In the genomic region with DNA sequence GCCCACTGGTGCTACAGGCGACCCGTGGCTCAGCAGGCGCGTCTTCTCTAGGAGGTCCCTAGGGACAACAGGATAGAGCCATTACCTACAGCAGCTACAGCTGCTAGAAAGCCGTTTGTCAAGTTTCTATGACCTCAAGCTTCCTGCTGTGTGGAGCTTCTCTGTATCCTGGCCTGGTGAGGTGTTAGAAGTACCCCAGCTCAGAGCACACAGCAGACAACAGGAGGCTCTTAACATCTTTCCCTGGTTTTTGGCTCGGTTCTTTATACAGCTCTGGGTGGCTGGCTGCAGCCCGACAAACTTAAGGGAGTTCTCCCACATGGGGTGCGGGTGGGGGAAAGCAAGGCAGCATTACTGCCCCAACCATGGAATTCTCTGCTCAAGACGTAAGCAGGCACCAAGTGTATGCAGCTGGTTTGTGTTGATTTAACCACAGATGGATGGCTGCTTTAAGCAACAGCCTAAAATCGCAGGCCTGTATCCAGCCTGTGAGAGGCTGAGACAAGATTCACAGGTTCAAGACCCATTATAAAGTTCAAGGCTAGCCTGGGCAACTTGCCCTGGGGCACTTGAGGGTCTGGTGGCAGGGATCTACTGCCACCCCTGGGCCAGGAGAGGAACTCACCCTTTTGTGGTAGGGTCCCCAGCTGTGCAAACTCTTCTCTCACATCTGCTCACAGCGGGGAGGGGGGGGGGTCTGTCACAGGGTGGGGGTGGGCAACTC, we compare ENCODE assay signal across 9 mouse cellular contexts. TPM values are rescaled to one million over a fixed set of nuclear protein-coding genes. Genes with fewer than 3 reads are reported as not detected.
DNase-seq lines count a peak whose midpoint lies in the region; ATAC-seq and TF ChIP-seq lines count a peak whose summit lies in the region.
"Had no signal": no experiment of that assay in that cellular context is flagged by ENCODE, and none has a peak within 500 bp of the region (broad histone marks: within the 10 kb centered on the region; RNA-seq: fewer than 3 reads in every experiment).

No protein-coding gene starts in this region.

- peak overlapping the region; percentile 91 for H3K27ac ChIP-seq in gastrocnemius, adult 2 months
- H3K27ac ChIP-seq in ES-E14 (ENCODE audit: insufficient read depth, low read depth, low read length, poor library complexity, severe bottlenecking), result peak overlapping the region; percentile 8
- no peak overlapping the region for H3K27ac ChIP-seq in forebrain, embryonic 16.5 days (ENCODE audit: low read length)
- no peak overlapping the region for H3K27ac ChIP-seq in liver, embryonic 16.5 days (ENCODE audit: low read length)

- H3K4me2 ChIP-seq in forebrain, embryonic 16.5 days (ENCODE audit: low read length), result peak overlapping the region; percentile 62
- H3K4me2 ChIP-seq in liver, embryonic 16.5 days (ENCODE audit: low read depth, low read length), result peak overlapping the region; percentile 73

- H3K36me3 ChIP-seq in ES-E14 (ENCODE audit: control insufficient read depth, insufficient read depth, low read length, poor library complexity, severe bottlenecking), result peaks cover 10% of the 10 kb centered on the region; the same call in 1 of the 2 replicates
- H3K36me3 ChIP-seq in forebrain, embryonic 16.5 days (ENCODE audit: control insufficient read depth, insufficient read depth), result peaks cover 8% of the 10 kb centered on the region; the same call in 1 of the 2 replicates
- H3K36me3 ChIP-seq in liver, embryonic 16.5 days (ENCODE audit: control insufficient read depth, insufficient read depth), result no peaks in the 10 kb centered on the region

- in situ Hi-C loops in ES-E14 (cut with MboI; ENCODE audit: low sequenced_read_pairs in 2 of 2, unreplicated experiment in 2 of 2), result no loop called here

- no peaks in the 10 kb centered on the region for H3K9me3 ChIP-seq in ES-E14 (ENCODE audit: control insufficient read depth, insufficient read depth, low read depth, low read length)
- H3K9me3 ChIP-seq in forebrain, embryonic 16.5 days (ENCODE audit: control insufficient read depth, low read length), result no peaks in the 10 kb centered on the region
- no peaks in the 10 kb centered on the region for H3K9me3 ChIP-seq in liver, embryonic 16.5 days (replicated peaks; ENCODE audit: control insufficient read depth, low read length)

- H3K4me3 ChIP-seq in gastrocnemius, adult 2 months, result peak overlapping the region; percentile 69
- peak overlapping the region; percentile 74 to 77 for H3K4me3 ChIP-seq in ES-E14 (ENCODE audit: insufficient read depth in 1 of 2, low read depth in 1 of 2, low read length in 2 of 2, poor library complexity in 1 of 2, severe bottlenecking in 1 of 2)
- H3K4me3 ChIP-seq in forebrain, embryonic 16.5 days (replicated peaks; ENCODE audit: low read length), result peak overlapping the region; percentile 40; the same call in 1 of the 2 replicates
- peak overlapping the region; percentile 52; the same call in 1 of the 2 replicates for H3K4me3 ChIP-seq in liver, embryonic 16.5 days (ENCODE audit: low read depth, low read length)

- H3K27me3 ChIP-seq in forebrain, embryonic 16.5 days (replicated peaks; ENCODE audit: control insufficient read depth, insufficient read depth, low read length), result no peaks in the 10 kb centered on the region
- H3K27me3 ChIP-seq in liver, embryonic 16.5 days (ENCODE audit: control insufficient read depth, insufficient read depth, low read depth, low read length), result peaks cover 13% of the 10 kb centered on the region
- H3K27me3 ChIP-seq: CH12.LX had no signal

- H3K4me1 ChIP-seq in ES-E14 (ENCODE audit: control insufficient read depth in 2 of 2, insufficient read depth in 2 of 2, low read length in 2 of 2, poor library complexity in 1 of 2), result peaks cover 0 to 13% of the 10 kb centered on the region in 2 experiments; a peak in 2 of 4 replicates
- H3K4me1 ChIP-seq in forebrain, embryonic 16.5 days (replicated peaks; ENCODE audit: control insufficient read depth, insufficient read depth, low read length), result peaks cover 12% of the 10 kb centered on the region
- H3K4me1 ChIP-seq in liver, embryonic 16.5 days (ENCODE audit: control insufficient read depth, low read depth, low read length), result no peaks in the 10 kb centered on the region; the same call in none of the 2 replicates

- 0 out of 2 replicates have a peak, but pooled peaks have one; percentile 19 for ATAC-seq in forebrain, embryonic 16.5 days
- ATAC-seq in liver, embryonic 16.5 days (ENCODE audit: low read depth), result no peak
- no peak for ATAC-seq in inflammation-experienced regulatory T-cells, adult 6 months

- H3K9ac ChIP-seq in ES-E14 (ENCODE audit: insufficient read depth, low read depth, low read length, poor library complexity, severe bottlenecking), result peak overlapping the region; percentile 71
- no peak overlapping the region; the same call in 1 of the 2 replicates for H3K9ac ChIP-seq in forebrain, embryonic 16.5 days (replicated peaks; ENCODE audit: low read depth, low read length)
- H3K9ac ChIP-seq in liver, embryonic 16.5 days (ENCODE audit: low read depth, low read length), result no peak overlapping the region

- WGBS in forebrain, embryonic 16.5 days, result 46% methylated on average over 11 of the region's 11 CpGs
- 49% methylated on average over 11 of the region's 11 CpGs for WGBS in liver, embryonic 16.5 days (ENCODE audit: insufficient replicate concordance)

- TF ChIP-seq CTCF in gastrocnemius, adult 2 months (IDR thresholded peaks at IDR 0.05), result no peak; the same call in 1 of the 2 replicates

- no peak for DNase-seq in gastrocnemius, adult 2 months
- DNase-seq in gastrocnemius, adult 18-20 months (ENCODE audit: low spot score), result no peak
- no peak for DNase-seq in ES-E14 (ENCODE audit: low read depth, low spot score)
- no peak for DNase-seq in right cerebral cortex, adult 2 months (ENCODE audit: low spot score in 2 of 2)
- DNase-seq in frontal cortex, adult 2 months (ENCODE audit: extremely low spot score in 1 of 2, low spot score in 1 of 2), result no peak

- intact Hi-C loops in gastrocnemius, adult 2 months (cut with DNase I), result no loop called here

TF ChIP-seq in ES-E14, 5 proteins besides CTCF, POLR2A, EP300 and RAD21:
- TF ChIP-seq ZC3H11A (IDR thresholded peaks at IDR 0.05; ENCODE audit: borderline replicate concordance, low read depth, low read length) (no peak), MAFK (IDR thresholded peaks at IDR 0.05; ENCODE audit: insufficient read depth, low read depth, low read length) (no peak), HCFC1 (IDR thresholded peaks at IDR 0.05; ENCODE audit: borderline replicate concordance, insufficient read depth, low read length) (no peak), ZNF384 (IDR thresholded peaks at IDR 0.05; ENCODE audit: low read depth, low read length) (no peak), CHD2 (IDR thresholded peaks at IDR 0.05; ENCODE audit: low read depth, low read length) (no peak)

RNA-seq across cellular contexts. Expression of a gene that starts 19.5 kb away (rescaled TPM):
- total RNA-seq in gastrocnemius, adult 2 months (2021), result not detected
- not detected for total RNA-seq in gastrocnemius, adult 18-20 months (2021)
- 1.3 and 2.5 TPM in 2 replicates for total RNA-seq in ES-E14 (2012; rRNA removed)
- polyA plus RNA-seq in forebrain, embryonic 16.5 days (2015; fragmentation: Nextera tagmentation; extraction: Ambion mirVana), result not detected in 2 replicates
- not detected in 2 replicates for polyA plus RNA-seq in liver, embryonic 16.5 days (2015; fragmentation: Nextera tagmentation; extraction: Ambion mirVana)
- polyA plus RNA-seq in inflammation-experienced regulatory T-cells, adult 6 months (2017; shearing (Covaris generic)), result under 1 TPM in 1 of 3 experiments, not detected in 2; 0.49 TPM
- not detected in 2 replicates for polyA plus RNA-seq in frontal cortex, adult 2 months (2012; rRNA removed)
- total RNA-seq: CH12.LX had no signal

RNA-seq across cellular contexts. Expression of a gene that starts 21.0 kb away (rescaled TPM):
- not detected for total RNA-seq in gastrocnemius, adult 2 months (2021)
- total RNA-seq in gastrocnemius, adult 18-20 months (2021), result not detected
- 1.3 and 2.2 TPM in 2 replicates for total RNA-seq in ES-E14 (2012; rRNA removed)
- polyA plus RNA-seq in forebrain, embryonic 16.5 days (2015; fragmentation: Nextera tagmentation; extraction: Ambion mirVana), result 7.6 and 7.7 TPM in 2 replicates
- not detected in 2 replicates for polyA plus RNA-seq in liver, embryonic 16.5 days (2015; fragmentation: Nextera tagmentation; extraction: Ambion mirVana)
- polyA plus RNA-seq in inflammation-experienced regulatory T-cells, adult 6 months (2017; shearing (Covaris generic)), result not detected
- 0.14 and 0.23 TPM in 2 replicates for polyA plus RNA-seq in frontal cortex, adult 2 months (2012; rRNA removed)
- total RNA-seq: CH12.LX had no signal

Comparison
In these comparisons a context has a peak if more than half of its experiments do, and no peak if none do; other contexts are left out.
1. H3K27ac ChIP-seq: peak in gastrocnemius, adult 2 months (single experiment) and ES-E14 (single experiment); none in forebrain, embryonic 16.5 days (single experiment) and liver, embryonic 16.5 days (single experiment).
2. Peak in every context shown above with its lines, with median percentiles within 50 percentile points of each other: H3K4me3 ChIP-seq.